ENCODE assay signal across 15 mouse cellular contexts in genomic region chr2:28848879-28849278, GRCm38 (mm10).
"Had no signal": no experiment of that assay in that cellular context is flagged by ENCODE, and none has a peak within 500 bp of the region (broad histone marks: within the 10 kb centered on the region; RNA-seq: fewer than 3 reads in every experiment).

No protein-coding gene starts in this region.

- H3K9ac ChIP-seq: neural tube, embryonic 13.5 days; neural tube, embryonic 15.5 days; stomach, embryonic 15.5 days had no signal

- H3K27ac ChIP-seq: neural tube, embryonic 13.5 days; neural tube, embryonic 15.5 days; stomach, embryonic 15.5 days; stomach, postnatal 0 days had no signal

- H3K4me2 ChIP-seq: neural tube, embryonic 13.5 days; neural tube, embryonic 15.5 days; stomach, embryonic 15.5 days had no signal

- H3K27me3 ChIP-seq: neural tube, embryonic 13.5 days; neural tube, embryonic 15.5 days; stomach, embryonic 15.5 days had no signal

- DNase-seq: retina, postnatal 1 day; right cerebral cortex, adult 18-20 months; right cerebral cortex, postnatal 14 days; right cerebral cortex, postnatal 25 days; right cerebral cortex, postnatal 4 days; spleen, adult 18-20 months; thymus, adult 18-20 months; thymus, postnatal 14 days; thymus, postnatal 25 days; thymus, postnatal 36 days; thymus, postnatal 4 days had no signal

- H3K4me3 ChIP-seq: neural tube, embryonic 13.5 days; neural tube, embryonic 15.5 days; stomach, embryonic 15.5 days had no signal

- H3K9me3 ChIP-seq: neural tube, embryonic 13.5 days; neural tube, embryonic 15.5 days; stomach, embryonic 15.5 days had no signal

- H3K4me1 ChIP-seq: neural tube, embryonic 13.5 days; stomach, embryonic 15.5 days had no signal
